Mouse (Mus musculus) layer of hippocampus, adult 8-10 months (tissue): ENCODE measurements around the gene Spata13. TPM values are rescaled to one million over a fixed set of nuclear protein-coding genes. Genes with fewer than 3 reads are reported as not detected.

Experiments used
- DNase-seq, 2 experiments: peaks; one replicate each; pipeline ENCODE4 v3.0.0; 2022; ENCODE audit warnings: low spot score in 2 of 2
- total RNA-seq, 4 experiments: library from RNA; stranded (reverse); gene quantifications; 2 replicates each; pipeline ENCODE4 v1.2.4; 2022

Gene Spata13
- total RNA-seq, 4 experiments from 2014 or later: 22.4 to 27.3 (median 23.9) TPM

GRCm38 (mm10) chr14:60675697-60676096 lies 41.9 kb downstream of the Spata13 start:
- no peak for DNase-seq

GRCm38 (mm10) chr14:60676625-60677314 lies 43.0 kb downstream of the Spata13 start:
- no peak for DNase-seq

GRCm38 (mm10) chr14:60682361-60683023 lies 48.7 kb downstream of the Spata13 start:
- DNase-seq: peak in 1 of 2 experiments; percentile 36

GRCm38 (mm10) chr14:60683989-60684388 lies 50.2 kb downstream of the Spata13 start:
- DNase-seq: no peak

- no peak for DNase-seq
Measured at GRCm38 (mm10) chr14:60686733-60687132, 52.9 kb downstream of the Spata13 start.

GRCm38 (mm10) chr14:60687241-60687640 lies 53.4 kb downstream of the Spata13 start:
- DNase-seq: no peak

GRCm38 (mm10) chr14:60688509-60689205 lies 54.9 kb downstream of the Spata13 start:
- peak in 1 of 2 experiments; percentile 69 for DNase-seq

GRCm38 (mm10) chr14:60689768-60690167 lies 56.0 kb downstream of the Spata13 start:
- DNase-seq: no peak

GRCm38 (mm10) chr14:60690631-60691030 lies 56.8 kb downstream of the Spata13 start:
- DNase-seq: no peak

- DNase-seq: peak in 1 of 2 experiments; percentile 35
Measured at GRCm38 (mm10) chr14:60693122-60693536, 59.3 kb downstream of the Spata13 start.

- DNase-seq: no peak
Measured at GRCm38 (mm10) chr14:60693666-60694065, 59.9 kb downstream of the Spata13 start.

- peak in 1 of 2 experiments; percentile 74 for DNase-seq
Measured at GRCm38 (mm10) chr14:60694215-60694997, 60.6 kb downstream of the Spata13 start.

GRCm38 (mm10) chr14:60697351-60697750 lies 63.5 kb downstream of the Spata13 start:
- DNase-seq: no peak

- DNase-seq: no peak
Measured at GRCm38 (mm10) chr14:60698980-60699379, 65.2 kb downstream of the Spata13 start.

GRCm38 (mm10) chr14:60702377-60703140 lies 68.8 kb downstream of the Spata13 start:
- DNase-seq: no peak

- DNase-seq: no peak
Measured at GRCm38 (mm10) chr14:60704510-60704909, 70.7 kb downstream of the Spata13 start.

GRCm38 (mm10) chr14:60704961-60705360 lies 71.2 kb downstream of the Spata13 start:
- DNase-seq: peak; percentile 60 to 65

- DNase-seq: no peak
Measured at GRCm38 (mm10) chr14:60709192-60709591, 75.4 kb downstream of the Spata13 start.

GRCm38 (mm10) chr14:60709749-60710148 lies 75.9 kb downstream of the Spata13 start:
- DNase-seq: no peak

GRCm38 (mm10) chr14:60711161-60711560 lies 77.4 kb downstream of the Spata13 start:
- no peak for DNase-seq
